Mouse (Mus musculus) G1E-ER4 (cell line): Measurements from ENCODE around the gene Zfp28. TPM values are rescaled to one million over a fixed set of nuclear protein-coding genes. Genes with fewer than 3 reads are reported as not detected.

Experiments used
- GATA1 ChIP-seq: IDR thresholded peaks from one replicate; pipeline ENCODE4 v1.8.0; 2012; ENCODE audit warnings: low read length, inconsistent platforms
- polyA plus RNA-seq: library from polyadenylated mRNA; stranded (reverse); fragments of >175 nt; gene quantifications from 2 replicates; pipeline ENCODE4 v1.2.3, GENCODE M21; 2012

The Zfp28 gene
- polyA plus RNA-seq, 1 experiment = 0.64 TPM

- TF ChIP-seq GATA1 = no peak
Measured at GRCm38 (mm10) chr7:6384011-6384410, 916 bp downstream of the Zfp28 start.

- TF ChIP-seq GATA1 = no peak
Measured at GRCm38 (mm10) chr7:6386995-6387394, 3.9 kb downstream of the Zfp28 start.

- no peak for TF ChIP-seq GATA1
Measured at GRCm38 (mm10) chr7:6388971-6389370, 5.9 kb downstream of the Zfp28 start.

GRCm38 (mm10) chr7:6389449-6389848 lies 6.4 kb downstream of the Zfp28 start:
- TF ChIP-seq GATA1 = no peak

GRCm38 (mm10) chr7:6397996-6398975 lies 15.2 kb downstream of the Zfp28 start, which contains the start of gene Smim17:
Gene Smim17, plus strand, starts transcription at chr7:6398715.
- no peak for TF ChIP-seq GATA1

- TF ChIP-seq GATA1 = no peak
Measured at GRCm38 (mm10) chr7:6410043-6410442, 26.9 kb downstream of the Zfp28 start, which contains the start of gene Gm20715. Gene Gm20715, plus strand, starts transcription at chr7:6410277.

GRCm38 (mm10) chr7:6414626-6415441 lies 31.7 kb downstream of the Zfp28 start:
- TF ChIP-seq GATA1 = no peak

GRCm38 (mm10) chr7:6415442-6415787 lies 32.3 kb downstream of the Zfp28 start:
- TF ChIP-seq GATA1 = no peak

GRCm38 (mm10) chr7:6419894-6420293 lies 36.8 kb downstream of the Zfp28 start:
- no peak for TF ChIP-seq GATA1

DNA sequence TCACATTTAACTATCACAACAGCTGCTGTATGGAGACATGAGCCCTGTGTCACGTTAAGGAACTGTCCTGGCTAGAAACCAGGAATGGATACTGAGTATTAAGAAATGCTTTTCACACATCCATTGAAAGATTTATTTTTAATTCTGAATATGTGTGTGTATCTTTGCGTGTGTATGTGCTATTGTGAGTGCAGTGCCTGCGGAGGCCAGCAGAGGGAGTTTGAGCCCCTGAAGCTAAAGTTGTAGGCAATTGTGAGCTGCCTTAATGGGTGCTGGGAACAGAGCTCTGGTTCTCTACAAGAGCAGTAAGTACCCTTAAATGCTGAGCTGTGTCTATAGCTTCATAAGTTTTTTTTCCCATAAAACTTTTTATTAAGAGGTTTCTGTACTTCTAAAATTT lies 46.3 kb downstream of the Zfp28 start:
- TF ChIP-seq GATA1 = no peak

DNA sequence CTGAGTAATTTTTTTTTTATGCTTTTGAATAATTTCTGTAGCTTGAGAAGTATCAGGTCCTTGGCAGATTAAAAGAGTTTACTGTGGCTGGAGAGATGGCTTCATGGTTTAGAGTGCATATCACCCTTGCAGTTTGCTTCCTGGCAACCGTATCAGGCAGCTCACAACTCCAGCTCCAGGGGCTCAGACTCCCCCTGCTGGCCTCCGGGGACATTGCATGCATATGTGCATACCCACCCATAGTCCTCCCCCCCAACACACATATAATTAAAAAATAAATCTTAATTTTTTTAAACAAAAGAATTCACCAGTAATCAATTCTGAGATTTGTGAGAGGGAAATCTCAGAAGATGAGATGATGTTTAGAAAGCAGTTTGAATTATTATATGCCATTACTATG lies 47.2 kb downstream of the Zfp28 start:
- no peak for TF ChIP-seq GATA1

DNA sequence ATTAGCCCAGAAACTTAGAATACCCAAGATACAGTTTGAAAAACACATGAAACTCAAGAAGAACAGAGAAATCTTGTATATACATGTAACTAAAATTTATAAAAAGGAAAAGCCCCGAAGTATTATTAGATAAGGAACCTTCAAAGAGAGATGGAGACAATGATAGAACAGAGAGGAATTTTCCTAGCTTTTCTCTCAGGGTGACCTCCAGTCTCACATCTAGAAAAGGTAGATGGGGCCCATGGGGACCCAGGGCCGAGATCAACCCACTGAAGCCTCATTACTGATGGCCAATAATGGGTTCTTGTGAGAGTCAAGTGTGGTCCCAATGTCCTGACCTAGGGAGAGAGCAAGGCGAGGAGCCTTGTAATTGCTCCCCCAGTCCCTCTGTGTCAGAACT lies 55.3 kb downstream of the Zfp28 start, which contains the start of gene Olfr1344:
Gene Olfr1344 (plus strand): TSS at position 301 of the 400 bp plus-strand sequence.
- no peak for TF ChIP-seq GATA1

GRCm38 (mm10) chr7:6441173-6441572 lies 58.1 kb downstream of the Zfp28 start:
- TF ChIP-seq GATA1 = no peak

Other genes with a start within 250 kb of the Zfp28 start
- gene Zfp787, start 227.3 kb upstream of the Zfp28 start, polyA plus RNA-seq = 63.8 and 69.9 TPM in 2 replicates
- 68.9 and 81.1 TPM in 2 replicates for gene Zfp444, start 211.1 kb upstream of the Zfp28 start, polyA plus RNA-seq
- not detected in 2 replicates for gene Galp, start 186.2 kb upstream of the Zfp28 start, polyA plus RNA-seq
- gene Zscan5b, start 161.0 kb upstream of the Zfp28 start, polyA plus RNA-seq = not detected in 2 replicates
- gene Epp13, start 130.6 kb upstream of the Zfp28 start, polyA plus RNA-seq = not detected in 2 replicates
- gene Zfp667, start 96.7 kb upstream of the Zfp28 start, polyA plus RNA-seq = 0.16 and 1.4 TPM in 2 replicates
- not detected in 2 replicates for gene Zfp583, start 52.0 kb upstream of the Zfp28 start, polyA plus RNA-seq
- gene Gm3854, start 39.5 kb upstream of the Zfp28 start, polyA plus RNA-seq = not detected in 2 replicates
- gene Zfp78, start 20.0 kb upstream of the Zfp28 start, polyA plus RNA-seq = 0.02 TPM in 1 of 2 replicates, not detected in the other
- gene Smim17, start 15.4 kb downstream of the Zfp28 start, polyA plus RNA-seq = not detected in 2 replicates
- gene Gm20715, start 27.0 kb downstream of the Zfp28 start, polyA plus RNA-seq = not detected in 2 replicates
- gene Olfr1344, start 55.4 kb downstream of the Zfp28 start, polyA plus RNA-seq = not detected in 2 replicates
- gene Olfr1336, start 72.9 kb downstream of the Zfp28 start, polyA plus RNA-seq = not detected in 2 replicates
- gene Olfr1346, start 83.8 kb downstream of the Zfp28 start, polyA plus RNA-seq = not detected in 2 replicates
- not detected in 2 replicates for gene Olfr5, start 103.6 kb downstream of the Zfp28 start, polyA plus RNA-seq
- gene Olfr1347, start 116.5 kb downstream of the Zfp28 start, polyA plus RNA-seq = not detected in 2 replicates
- not detected in 2 replicates for gene Olfr1348, start 125.5 kb downstream of the Zfp28 start, polyA plus RNA-seq
- gene Olfr1349, start 139.7 kb downstream of the Zfp28 start, polyA plus RNA-seq = not detected in 2 replicates
- not detected in 2 replicates for gene Olfr1350, start 181.5 kb downstream of the Zfp28 start, polyA plus RNA-seq